Mouse (Mus musculus) T-helper 2 cell (primary cell): ENCODE results near the gene Lipt1.

Experiments used
- in situ Hi-C: fragments of 300-600 bp; cut with MboI, MseI; formaldehyde crosslinking; loops from one replicate; pipeline ENCODE4 v1.15.1; 2025; ENCODE audit warnings: high pct_unique_total_duplicates

Gene Lipt1

GRCm38 (mm10) chr1:37894606-37895005 lies 23.1 kb downstream of the Lipt1 start:
- in situ Hi-C loops = no loop called here

- in situ Hi-C loops = no loop called here
Observed at GRCm38 (mm10) chr1:37899816-37900215, 28.3 kb downstream of the Lipt1 start.

- in situ Hi-C loops = no loop called here
Observed at GRCm38 (mm10) chr1:37900288-37900687, 28.8 kb downstream of the Lipt1 start.

- in situ Hi-C loops = no loop called here
Observed at GRCm38 (mm10) chr1:37903178-37903577, 31.6 kb downstream of the Lipt1 start.

GRCm38 (mm10) chr1:37912751-37913150 lies 41.2 kb downstream of the Lipt1 start:
- in situ Hi-C loops = no loop called here

- in situ Hi-C loops = no loop called here
Observed at GRCm38 (mm10) chr1:37916393-37916792, 44.9 kb downstream of the Lipt1 start, which contains the start of gene Lyg2. TSS of gene Lyg2 (minus strand) at chr1:37916493.

GRCm38 (mm10) chr1:37917666-37918065 lies 46.1 kb downstream of the Lipt1 start:
- in situ Hi-C loops = no loop called here

- in situ Hi-C loops = no loop called here
Observed at GRCm38 (mm10) chr1:37918096-37918495, 46.6 kb downstream of the Lipt1 start.

GRCm38 (mm10) chr1:37922536-37922935 lies 51.0 kb downstream of the Lipt1 start:
- in situ Hi-C loops = no loop called here
